Mouse (Mus musculus) MEL (cell line): ENCODE data around the gene Klhdc2.

Source experiments
- CHD1 ChIP-seq: IDR thresholded peaks from 2 replicates; pipeline ENCODE4 v1.6.1; 2012; ENCODE audit warnings: low read depth, mild to moderate bottlenecking, inconsistent platforms, low read length, improper control_type of control experiment
- CTCF ChIP-seq, 3 experiments: IDR thresholded peaks in 2 of 3; conservative IDR thresholded peaks in 1 of 3; 2 replicates each; pipeline ENCODE4 v1.5.1; 2011 to 2012; ENCODE audit warnings: low read length in 3 of 3, low read depth in 2 of 3, mild to moderate bottlenecking in 2 of 3, improper control_type of control experiment in 1 of 3, inconsistent platforms in 1 of 3, mixed read lengths in 1 of 3, moderate library complexity in 1 of 3; ENCODE audit not compliant: control insufficient read depth in 1 of 3, insufficient read depth in 1 of 3, poor library complexity in 1 of 3, severe bottlenecking in 1 of 3
- ELF1 ChIP-seq: IDR thresholded peaks from 2 replicates; pipeline ENCODE4 v1.6.1; 2014; ENCODE audit warnings: low read depth, mild to moderate bottlenecking, inconsistent platforms, low read length, improper control_type of control experiment, moderate library complexity
- EP300 ChIP-seq, 2 experiments: IDR thresholded peaks; 2 replicates each; pipeline ENCODE4 v1.6.1; 2011; ENCODE audit warnings: improper control_type of control experiment in 2 of 2, low read length in 2 of 2, low read depth in 1 of 2, mild to moderate bottlenecking in 1 of 2
- KAT2A ChIP-seq: conservative IDR thresholded peaks from 2 replicates; pipeline ENCODE4 v1.6.1; 2012; ENCODE audit warnings: low read depth, low read length, improper control_type of control experiment, inconsistent platforms
- MAZ ChIP-seq: IDR thresholded peaks from 2 replicates; pipeline ENCODE4 v1.6.1; 2012; ENCODE audit warnings: low read depth, mild to moderate bottlenecking, inconsistent platforms, low read length, improper control_type of control experiment
- NRF1 ChIP-seq: IDR thresholded peaks from 2 replicates; pipeline ENCODE4 v1.6.1; 2014; ENCODE audit warnings: low read depth, mild to moderate bottlenecking, inconsistent platforms, low read length, improper control_type of control experiment, moderate library complexity; ENCODE audit not compliant: poor library complexity, insufficient read depth, severe bottlenecking
- POLR2A ChIP-seq, 2 experiments: IDR thresholded peaks; 2 replicates each; pipeline ENCODE4 v1.6.1; 2011 to 2012; ENCODE audit warnings: low read length in 2 of 2, mild to moderate bottlenecking in 2 of 2, control low read depth in 1 of 2, improper control_type of control experiment in 1 of 2, low read depth in 1 of 2, moderate library complexity in 1 of 2; ENCODE audit not compliant: control insufficient read depth in 1 of 2, insufficient read depth in 1 of 2, poor library complexity in 1 of 2
- UBTF ChIP-seq: IDR thresholded peaks from 2 replicates; pipeline ENCODE4 v1.6.1; 2012; ENCODE audit warnings: low read depth, mild to moderate bottlenecking, inconsistent platforms, low read length, improper control_type of control experiment, moderate library complexity, borderline replicate concordance; ENCODE audit not compliant: insufficient read depth
- USF1 ChIP-seq: IDR thresholded peaks from 2 replicates; pipeline ENCODE4 v1.6.1; 2014; ENCODE audit warnings: low read depth, mild to moderate bottlenecking, inconsistent platforms, low read length, improper control_type of control experiment, moderate library complexity
- ZC3H11A ChIP-seq: IDR thresholded peaks from 2 replicates; pipeline ENCODE4 v1.6.1; 2012; ENCODE audit warnings: low read depth, mild to moderate bottlenecking, inconsistent platforms, low read length, improper control_type of control experiment
- ZNF384 ChIP-seq: IDR thresholded peaks from 2 replicates; pipeline ENCODE4 v1.6.1; 2012; ENCODE audit warnings: low read depth, mild to moderate bottlenecking, inconsistent platforms, low read length, improper control_type of control experiment

DNA sequence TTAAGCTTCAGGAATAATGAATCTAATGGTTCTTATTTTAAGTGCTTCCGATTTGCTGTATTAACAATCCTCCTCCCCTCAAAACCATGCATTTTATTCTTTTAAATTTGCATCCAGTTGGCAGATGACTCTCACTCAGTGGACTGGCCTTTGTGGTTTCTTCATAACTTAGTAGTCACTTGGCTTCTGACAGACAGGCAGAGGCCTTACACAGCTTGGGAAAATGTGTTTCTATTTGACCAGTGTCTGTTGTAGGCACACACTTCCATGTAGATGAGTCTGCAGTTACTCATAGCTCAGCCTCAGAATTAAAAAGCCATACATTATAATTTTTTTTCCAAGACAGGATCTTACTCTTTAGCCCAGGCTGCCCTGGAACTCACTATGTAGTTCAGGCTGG lies 42.7 kb upstream of the Klhdc2 start:
- TF ChIP-seq ELF1: no peak
- TF ChIP-seq NRF1: no peak
- no peak for TF ChIP-seq CHD1
- TF ChIP-seq POLR2A (IDR thresholded peaks at IDR 0.05; ENCODE audit: control insufficient read depth in 1 of 2, insufficient read depth in 1 of 2, low read depth in 1 of 2, low read length in 2 of 2, poor library complexity in 1 of 2): no peak
- no peak for TF ChIP-seq EP300 (IDR thresholded peaks at IDR 0.05; ENCODE audit: low read depth in 1 of 2, low read length in 2 of 2)
- no peak for TF ChIP-seq USF1
- TF ChIP-seq UBTF: no peak
- no peak for TF ChIP-seq MAZ
- no peak for TF ChIP-seq CTCF (IDR thresholded peaks at IDR 0.05 in 2 of 3, conservative IDR thresholded peaks at IDR 0.05 in 1 of 3; ENCODE audit: control insufficient read depth in 1 of 3, insufficient read depth in 1 of 3, low read depth in 2 of 3, low read length in 3 of 3, poor library complexity in 1 of 3, severe bottlenecking in 1 of 3)
- no peak for TF ChIP-seq ZC3H11A
- TF ChIP-seq ZNF384: no peak
- no peak for TF ChIP-seq KAT2A
